Mouse (Mus musculus): ENCODE results near the gene Slc1a5.

- no peak for TF ChIP-seq CTCF (IDR thresholded peaks at IDR 0.05; ENCODE audit: low read depth)
- peak; percentile 33; the same call in 1 of the 2 replicates for TF ChIP-seq EP300 (IDR thresholded peaks at IDR 0.05; ENCODE audit: low read depth)
These were observed 2.1 kb downstream of the Slc1a5 start for GRCm38 (mm10) chr7:16783224-16783688.
